Mouse (Mus musculus) mesoderm, embryonic 11.5 days (tissue): ENCODE measurements around the gene F2rl3.

Experiments
- DNase-seq: peaks from one replicate; pipeline ENCODE4 v3.0.0-alpha.2; 2012; ENCODE audit warnings: low read depth, low spot score

The F2rl3 gene

GRCm38 (mm10) chr8:72765696-72766095 lies 4.0 kb downstream of the F2rl3 start:
- DNase-seq = no peak

- DNase-seq = no peak
Measured at GRCm38 (mm10) chr8:72766777-72767176, 5.1 kb downstream of the F2rl3 start.

GRCm38 (mm10) chr8:72777797-72778196 lies 16.1 kb downstream of the F2rl3 start:
- no peak for DNase-seq

- no peak for DNase-seq
Measured at GRCm38 (mm10) chr8:72780644-72781043, 19.0 kb downstream of the F2rl3 start.

- no peak for DNase-seq
Measured at GRCm38 (mm10) chr8:72801583-72801982, 39.9 kb downstream of the F2rl3 start.

GRCm38 (mm10) chr8:72812690-72813089 lies 51.0 kb downstream of the F2rl3 start:
- no peak for DNase-seq
